Mouse (Mus musculus): ENCODE measurements around the gene Flywch2. TPM values are rescaled to one million over a fixed set of nuclear protein-coding genes. Genes with fewer than 3 reads are reported as not detected.
"Not testable (repeated sequence)": the region's sequence is repeated elsewhere in the genome, so short reads cannot be mapped to it uniquely, and the experiment has no call there.

The Flywch2 gene
- total RNA-seq, 1 experiment from 2014 or later = not detected

- no peak for ATAC-seq (ENCODE audit: extremely low read depth, insufficient number of reproducible peaks, low FRiP score, poor library complexity, severe bottlenecking)
These were observed 11.4 kb upstream of the Flywch2 start for GRCm38 (mm10) chr17:23797316-23797715.

DNA sequence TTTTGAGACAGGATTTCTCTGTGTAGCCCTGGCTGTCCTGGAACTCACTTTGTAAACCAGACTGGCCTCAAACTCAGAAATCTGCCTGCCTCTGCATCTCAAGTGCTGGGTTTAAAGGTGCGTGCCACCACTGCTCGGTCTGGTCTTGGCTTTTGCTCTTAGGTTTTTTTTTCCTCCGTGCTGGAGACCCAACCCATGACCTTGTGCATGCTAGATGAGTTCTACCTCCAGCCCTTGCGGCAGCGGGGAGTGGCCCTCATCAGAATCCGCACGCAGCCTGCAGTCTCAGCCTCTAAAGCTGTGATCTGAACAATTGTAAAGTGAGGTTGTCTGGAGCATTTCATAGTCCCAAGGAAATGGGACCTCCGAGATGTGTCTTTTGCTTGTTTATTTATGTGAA is 9.4 kb upstream of the Flywch2 start:
- ATAC-seq (ENCODE audit: extremely low read depth, insufficient number of reproducible peaks, low FRiP score, poor library complexity, severe bottlenecking) = no peak

GRCm38 (mm10) chr17:23791079-23791357 is 5.1 kb upstream of the Flywch2 start:
- ATAC-seq (ENCODE audit: extremely low read depth, insufficient number of reproducible peaks, low FRiP score, poor library complexity, severe bottlenecking) = no peak

GRCm38 (mm10) chr17:23790269-23791078 is 4.6 kb upstream of the Flywch2 start, which contains the start of gene Srrm2:
TSS of gene Srrm2 (plus strand) at chr17:23790532.
- peak; percentile 47; the same call in 1 of the 2 replicates for ATAC-seq (ENCODE audit: extremely low read depth, insufficient number of reproducible peaks, low FRiP score, poor library complexity, severe bottlenecking)

DNA sequence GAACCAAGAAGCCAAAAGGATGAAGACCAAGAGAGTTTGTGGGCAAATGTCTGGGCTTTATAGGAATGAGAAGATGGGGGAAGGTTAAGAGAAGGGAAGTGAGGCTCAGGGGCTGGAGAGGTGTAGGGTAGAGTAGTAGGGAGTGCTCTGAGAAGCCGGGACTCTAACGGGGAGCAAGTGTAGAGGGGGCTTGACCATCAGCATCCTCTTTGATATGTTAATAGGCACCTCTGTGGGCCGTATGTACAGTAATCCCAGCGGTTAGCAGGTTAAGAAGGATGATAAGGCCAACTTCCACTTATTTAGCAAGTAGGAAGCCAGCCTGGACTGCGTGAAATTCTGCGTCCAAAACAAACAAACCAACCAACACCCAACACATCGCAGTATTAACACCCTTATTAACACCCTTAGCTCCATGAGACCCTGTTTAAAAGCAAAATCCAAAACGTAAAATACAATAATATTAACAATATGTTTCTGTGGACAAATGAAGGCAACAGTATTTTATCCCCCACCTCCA is 3.9 kb upstream of the Flywch2 start:
- no peak for ATAC-seq (ENCODE audit: extremely low read depth, insufficient number of reproducible peaks, low FRiP score, poor library complexity, severe bottlenecking)

GRCm38 (mm10) chr17:23788973-23789372 is 3.1 kb upstream of the Flywch2 start:
- no peak for ATAC-seq (ENCODE audit: extremely low read depth, insufficient number of reproducible peaks, low FRiP score, poor library complexity, severe bottlenecking)

DNA sequence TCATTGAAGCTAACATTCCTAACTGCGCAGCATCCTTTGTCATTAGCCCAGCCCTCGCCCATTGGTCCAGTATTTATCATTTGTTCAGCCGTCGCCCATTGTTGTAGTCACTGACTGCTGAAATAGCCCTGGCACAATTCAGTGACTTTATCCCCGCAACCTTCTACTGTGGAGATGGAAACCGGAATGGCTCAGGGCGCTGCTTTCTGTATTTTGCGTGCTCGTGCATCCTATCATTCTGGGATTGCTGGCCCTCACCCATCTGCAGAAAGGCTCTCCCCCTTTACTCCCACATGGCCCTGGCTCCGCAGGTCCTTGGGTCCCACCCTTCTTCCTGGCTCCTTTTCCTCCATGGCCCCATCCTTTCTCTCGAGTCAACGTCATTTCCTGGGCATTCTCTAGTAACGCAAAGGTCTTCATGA is 640 bp upstream of the Flywch2 start:
- no peak for ATAC-seq (ENCODE audit: extremely low read depth, insufficient number of reproducible peaks, low FRiP score, poor library complexity, severe bottlenecking)

DNA sequence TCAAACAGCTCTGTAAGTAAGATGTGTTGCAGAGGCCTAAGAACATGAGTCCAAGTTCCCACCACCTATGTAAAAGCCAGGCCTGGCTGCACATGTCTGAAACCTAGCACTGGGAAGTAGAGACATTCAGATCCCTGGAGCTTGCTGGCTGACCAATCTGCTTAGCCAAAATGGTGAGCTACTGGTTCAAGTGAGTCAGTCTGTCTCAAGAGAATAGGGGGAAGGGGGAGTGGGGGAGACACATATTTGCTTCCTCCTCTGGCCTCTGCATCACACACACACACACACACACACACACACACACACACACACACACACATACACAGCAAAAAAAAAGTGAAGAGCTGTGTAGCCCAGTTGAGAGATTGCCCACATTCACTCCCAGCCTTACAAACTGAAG is 2.5 kb downstream of the Flywch2 start:
- no peak for ATAC-seq (ENCODE audit: extremely low read depth, insufficient number of reproducible peaks, low FRiP score, poor library complexity, severe bottlenecking)

DNA sequence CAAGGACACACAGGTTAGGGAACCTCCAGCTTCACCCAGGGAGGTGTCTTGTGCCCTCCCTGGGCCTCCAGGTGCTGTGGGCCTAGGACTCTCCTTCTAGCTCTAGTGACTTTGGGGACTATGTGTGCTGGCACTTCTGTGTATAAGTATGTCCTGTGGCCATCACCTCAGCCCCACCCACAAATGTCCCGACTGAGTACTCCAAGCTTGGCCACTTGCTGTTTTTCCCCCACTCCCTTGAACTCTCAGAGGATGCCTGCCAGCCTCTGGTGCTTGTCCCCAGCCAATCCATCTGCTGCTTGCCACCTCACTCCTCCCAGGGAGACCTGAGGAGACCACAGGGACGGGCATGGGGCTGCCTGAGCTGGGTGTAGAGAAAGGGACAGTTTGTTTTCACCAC is 7.4 kb downstream of the Flywch2 start:
- no peak for ATAC-seq (ENCODE audit: extremely low read depth, insufficient number of reproducible peaks, low FRiP score, poor library complexity, severe bottlenecking)

GRCm38 (mm10) chr17:23777141-23777540 is 8.7 kb downstream of the Flywch2 start:
- ATAC-seq (ENCODE audit: extremely low read depth, insufficient number of reproducible peaks, low FRiP score, poor library complexity, severe bottlenecking) = no peak

DNA sequence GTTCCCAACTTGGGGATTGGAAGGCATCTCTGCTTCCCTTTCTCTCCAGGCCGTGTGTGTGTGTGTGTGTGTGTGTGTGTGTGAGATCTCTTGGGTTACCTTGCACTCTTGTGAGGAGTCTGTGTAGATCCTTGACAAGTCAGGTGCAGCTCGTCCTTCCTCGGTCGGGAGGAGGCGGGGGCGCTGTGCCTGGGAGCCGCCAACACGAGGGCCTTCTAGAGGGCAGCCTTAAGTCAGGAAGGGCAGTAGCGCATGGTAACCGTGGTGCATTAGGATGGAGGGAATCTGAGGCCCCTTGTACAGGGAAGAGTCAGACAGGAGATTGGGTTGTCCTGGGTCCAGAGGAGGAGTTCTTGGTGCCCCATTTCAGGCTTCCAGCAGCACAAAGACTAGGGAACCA is 9.7 kb downstream of the Flywch2 start:
- no peak for ATAC-seq (ENCODE audit: extremely low read depth, insufficient number of reproducible peaks, low FRiP score, poor library complexity, severe bottlenecking)

- peak; percentile 71 for ATAC-seq (ENCODE audit: extremely low read depth, insufficient number of reproducible peaks, low FRiP score, poor library complexity, severe bottlenecking)
These were observed 11.8 kb downstream of the Flywch2 start for GRCm38 (mm10) chr17:23774090-23774489.

DNA sequence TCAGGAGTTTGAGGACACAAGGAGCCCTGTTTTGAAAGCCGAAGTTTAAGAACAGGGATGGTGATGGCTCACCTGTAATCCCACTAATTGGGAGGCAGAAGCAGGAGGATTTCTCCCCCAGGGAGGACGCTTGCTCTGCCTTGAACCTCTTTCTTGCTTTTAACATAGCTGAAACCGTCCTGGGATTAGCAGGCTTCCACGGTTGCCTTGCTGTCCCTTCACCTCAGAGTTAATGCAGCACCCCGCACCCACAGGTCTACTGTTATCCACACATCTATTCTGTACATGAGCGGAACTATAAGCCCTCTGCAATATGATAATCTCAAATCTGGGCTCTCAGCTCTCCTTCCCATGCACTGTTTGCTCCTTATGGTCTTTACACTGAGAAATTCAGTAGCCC is 12.2 kb downstream of the Flywch2 start:
- ATAC-seq (ENCODE audit: extremely low read depth, insufficient number of reproducible peaks, low FRiP score, poor library complexity, severe bottlenecking) = no peak

DNA sequence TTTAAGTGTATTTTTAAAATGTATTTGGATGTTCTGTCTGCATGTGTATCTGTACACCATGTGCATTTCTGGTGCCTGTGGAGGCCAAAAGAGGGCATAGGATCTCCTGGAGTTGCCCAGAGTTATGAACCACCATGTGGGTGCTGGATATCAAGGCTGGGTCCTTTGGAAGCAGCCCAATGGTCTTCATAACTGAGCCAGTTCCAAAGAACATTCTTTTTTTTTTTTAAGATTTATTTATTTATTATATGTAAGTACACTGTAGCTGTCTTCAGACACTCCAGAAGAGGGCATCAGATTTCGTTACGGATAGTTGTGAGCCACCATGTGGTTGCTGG is 13.7 kb downstream of the Flywch2 start:
- ATAC-seq (ENCODE audit: extremely low read depth, insufficient number of reproducible peaks, low FRiP score, poor library complexity, severe bottlenecking) = not testable (repeated sequence)

- peak; percentile 98 for ATAC-seq (ENCODE audit: extremely low read depth, insufficient number of reproducible peaks, low FRiP score, poor library complexity, severe bottlenecking)
These were observed 14.3 kb downstream of the Flywch2 start, which contains the start of gene Flywch1 for GRCm38 (mm10) chr17:23771284-23772218. TSS of gene Flywch1 (minus strand) at chr17:23771602.

DNA sequence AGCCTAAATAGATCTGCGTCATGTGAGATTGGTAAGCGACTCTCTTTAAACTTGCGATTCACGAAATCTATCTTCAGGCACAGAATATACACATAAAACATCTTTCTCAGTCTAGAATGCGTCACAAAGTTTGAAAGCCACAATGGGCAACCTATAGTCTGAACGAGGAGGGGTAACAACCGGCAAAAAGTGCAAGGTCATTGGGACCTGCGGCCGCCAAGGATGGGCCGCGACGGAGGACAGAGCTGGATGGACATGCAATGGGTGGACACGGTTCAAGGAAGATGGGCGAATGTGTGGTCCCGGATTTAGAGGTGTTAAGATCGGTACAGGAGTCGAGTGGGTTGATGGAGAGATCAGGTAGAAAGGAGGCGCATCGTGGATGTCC is 15.0 kb downstream of the Flywch2 start:
- ATAC-seq (ENCODE audit: extremely low read depth, insufficient number of reproducible peaks, low FRiP score, poor library complexity, severe bottlenecking) = no peak

DNA sequence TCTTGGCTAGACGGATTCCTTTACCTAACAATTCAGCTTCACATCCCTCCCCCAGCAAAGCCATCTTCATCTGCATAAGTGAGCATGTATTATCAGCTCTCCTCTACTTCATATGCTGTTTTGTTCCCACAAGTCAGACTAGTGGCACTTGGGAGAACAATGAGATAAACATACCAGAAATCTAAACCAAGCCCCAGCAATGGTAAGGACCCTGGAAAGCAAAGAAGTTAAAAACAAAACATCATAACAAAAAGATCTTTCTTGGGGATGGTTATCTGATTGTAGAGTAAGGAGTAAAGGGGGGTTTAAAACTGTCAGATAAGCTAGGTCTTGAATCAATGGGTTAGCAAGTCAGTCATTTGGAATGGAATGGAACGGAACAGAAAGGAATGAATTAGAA is 15.4 kb downstream of the Flywch2 start:
- no peak for ATAC-seq (ENCODE audit: extremely low read depth, insufficient number of reproducible peaks, low FRiP score, poor library complexity, severe bottlenecking)

DNA sequence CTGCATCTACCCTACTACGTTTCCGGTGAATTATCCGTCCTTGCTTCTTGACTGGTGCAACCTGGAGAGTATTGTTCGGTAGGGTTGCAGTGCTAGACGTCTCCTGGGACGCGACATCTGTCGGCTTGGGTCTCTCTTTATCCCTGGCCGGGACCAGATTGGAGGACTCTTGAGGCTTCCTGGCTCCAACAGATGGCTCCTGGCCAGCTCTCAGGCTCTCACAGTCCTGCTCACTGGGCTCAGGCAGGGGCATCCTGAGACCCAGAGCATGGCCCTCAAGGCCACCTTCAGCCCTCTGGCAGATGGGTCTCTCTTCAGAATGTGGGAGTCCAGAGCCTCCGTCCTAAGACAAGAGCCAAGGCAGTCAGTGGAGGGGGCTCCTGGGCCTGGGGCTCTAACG is 22.9 kb downstream of the Flywch2 start:
- no peak for ATAC-seq (ENCODE audit: extremely low read depth, insufficient number of reproducible peaks, low FRiP score, poor library complexity, severe bottlenecking)

GRCm38 (mm10) chr17:23761155-23761554 is 24.7 kb downstream of the Flywch2 start:
- no peak for ATAC-seq (ENCODE audit: extremely low read depth, insufficient number of reproducible peaks, low FRiP score, poor library complexity, severe bottlenecking)

GRCm38 (mm10) chr17:23760231-23760630 is 25.6 kb downstream of the Flywch2 start:
- ATAC-seq (ENCODE audit: extremely low read depth, insufficient number of reproducible peaks, low FRiP score, poor library complexity, severe bottlenecking) = no peak
